Mouse (Mus musculus) testis, postnatal 10 days (tissue): Measurements from ENCODE around the gene Gm17416.

Experiments used
- DNase-seq: peaks from one replicate; pipeline ENCODE4 v3.0.0; 2021; ENCODE audit warnings: low spot score

Gm17416 gene

DNA sequence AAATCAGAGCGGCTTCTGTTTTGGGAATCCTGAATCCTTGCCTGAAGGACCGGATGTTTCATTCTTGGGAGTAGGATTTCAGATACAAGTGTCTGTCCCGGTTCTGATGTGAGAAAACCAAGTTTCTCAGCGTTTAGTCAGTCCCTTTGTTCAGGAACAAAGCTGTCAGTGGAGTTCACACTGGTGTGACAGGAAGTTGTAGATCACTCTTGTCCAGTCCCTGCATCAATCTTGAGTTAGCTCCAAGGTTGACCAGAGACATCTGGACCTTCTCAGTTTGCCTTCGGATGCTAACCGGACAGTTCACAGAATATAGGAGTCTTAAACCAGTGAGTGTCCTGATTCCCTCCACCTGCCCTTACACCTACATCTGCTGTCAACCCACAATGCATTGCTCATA, 38.6 kb downstream of the Gm17416 start:
- no peak for DNase-seq

- no peak for DNase-seq
These were observed 39.6 kb downstream of the Gm17416 start for GRCm38 (mm10) chr2:152608719-152609118.

- DNase-seq = no peak
These were observed 43.1 kb downstream of the Gm17416 start for GRCm38 (mm10) chr2:152612193-152612592.

DNA sequence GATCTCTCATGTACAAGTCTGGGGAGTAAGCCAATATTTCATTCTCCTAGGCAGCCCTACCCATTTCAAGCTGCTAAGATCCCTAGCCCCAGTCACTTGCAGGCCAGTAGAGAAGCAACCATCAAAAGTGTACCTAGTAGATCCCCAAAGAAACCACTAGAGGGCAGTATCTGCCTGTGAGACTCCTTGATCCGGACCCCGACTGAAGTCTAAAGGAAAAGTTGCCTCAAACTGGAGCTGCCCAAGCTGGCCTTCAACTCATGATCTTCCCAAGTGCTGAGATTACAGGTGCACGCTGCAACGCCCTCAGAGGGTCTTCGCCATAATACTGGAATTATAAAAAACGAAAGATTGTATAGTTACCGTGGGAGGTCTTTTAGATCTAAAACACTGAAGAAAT, 46.4 kb downstream of the Gm17416 start:
- DNase-seq = no peak

- DNase-seq = no peak
These were observed 47.3 kb downstream of the Gm17416 start for GRCm38 (mm10) chr2:152616470-152616869.

DNA sequence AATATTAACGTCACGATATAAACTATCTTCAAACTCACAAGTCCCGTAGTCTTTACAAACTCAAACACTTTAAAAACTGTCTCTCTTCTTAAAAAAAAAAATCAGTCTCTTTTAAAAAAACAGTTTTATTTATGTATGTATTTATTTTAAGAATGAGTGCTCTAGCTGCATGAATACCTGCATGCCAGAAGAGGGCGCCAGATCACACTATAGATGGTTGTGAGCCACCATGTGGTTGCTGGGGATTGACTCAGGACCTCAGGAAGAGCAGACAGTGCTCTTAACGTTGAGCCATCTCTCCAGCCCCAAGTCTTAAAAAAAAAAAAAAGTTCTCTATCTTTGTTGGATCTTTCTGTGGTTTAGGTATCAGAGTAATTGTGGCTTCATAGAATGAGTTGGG, 48.2 kb downstream of the Gm17416 start:
- DNase-seq = no peak
